ENCODE assay signal across 7 mouse cellular contexts in genomic region chr6:99095185-99096104, GRCm38 (mm10).
A peak's percentile ranks its signal among the peaks of the same experiment; 100 is the strongest.
DNase-seq lines count a peak whose midpoint lies in the region; ATAC-seq and TF ChIP-seq lines count a peak whose summit lies in the region.

No protein-coding gene starts in this region.

- TF ChIP-seq CTCF in G1E (IDR thresholded peaks at IDR 0.05; ENCODE audit: low read depth, low read length): no peak
- TF ChIP-seq CTCF in brain, embryonic 14.5 days (IDR thresholded peaks at IDR 0.05; ENCODE audit: borderline replicate concordance, extremely low read depth, insufficient read depth, insufficient read length): no peak
- TF ChIP-seq CTCF in kidney, adult 2 months (conservative IDR thresholded peaks at IDR 0.05; ENCODE audit: insufficient read depth, insufficient read length, low read depth, low read length): no peak

- H3K4me1 ChIP-seq in G1E (ENCODE audit: insufficient read depth, low read depth, low read length): peaks cover 65% of the 10 kb centered on the region
- H3K4me1 ChIP-seq in kidney, adult 2 months (ENCODE audit: control insufficient read depth, insufficient read depth, low read length): peaks cover 3% of the 10 kb centered on the region; the same call in 1 of the 2 replicates

- peaks cover 18% of the 10 kb centered on the region for H3K36me3 ChIP-seq in G1E (replicated peaks)
- H3K36me3 ChIP-seq in kidney, adult 2 months (ENCODE audit: control insufficient read depth, insufficient read depth, low read length): no peaks in the 10 kb centered on the region

- 20% methylated on average over 18 of the region's 18 CpGs for WGBS in kidney, adult 2 months

- no peak for TF ChIP-seq POLR2A in brain, embryonic 14.5 days (IDR thresholded peaks at IDR 0.05; ENCODE audit: borderline replicate concordance, extremely low read depth, insufficient read depth, insufficient read length, poor library complexity, severe bottlenecking)
- no peak for TF ChIP-seq POLR2A in kidney, adult 2 months (IDR thresholded peaks at IDR 0.05; ENCODE audit: low read depth, low read length)

- H3K9me3 ChIP-seq in G1E (replicated peaks): no peaks in the 10 kb centered on the region

- peak overlapping the region; percentile 70 for H3K4me3 ChIP-seq in G1E (ENCODE audit: low read depth, low read length)
- peak overlapping the region; percentile 38 for H3K4me3 ChIP-seq in kidney, adult 2 months (ENCODE audit: insufficient read depth, low read depth, low read length)

- peak overlapping the region; percentile 4; the same call in 1 of the 2 replicates for H3K27ac ChIP-seq in kidney, adult 2 months (ENCODE audit: insufficient read depth, low read depth, low read length)

- peak; percentile 35 for ATAC-seq in G1E (ENCODE audit: extremely low read depth, insufficient number of reproducible peaks, low FRiP score, poor library complexity, severe bottlenecking)

- DNase-seq in G1E (ENCODE audit: low spot score) (no peak), MN1 (ENCODE audit: low spot score) (no peak)
- DNase-seq in brain, embryonic 14.5 days (ENCODE audit: low read depth): peak; percentile 40
- DNase-seq in heart, adult 8-10 months (ENCODE audit: low spot score): peak; percentile 58
- peak; percentile 26 for DNase-seq in kidney, adult 2 months
- DNase-seq in lung, postnatal 14 days: peak; percentile 49
- peak; percentile 17 to 35 for DNase-seq in spleen, postnatal 10 days (ENCODE audit: low spot score in 2 of 2)

- no peaks in the 10 kb centered on the region for H3K27me3 ChIP-seq in G1E (ENCODE audit: insufficient read depth, low read length)
- no peaks in the 10 kb centered on the region for H3K27me3 ChIP-seq in kidney, adult 2 months (replicated peaks; ENCODE audit: control insufficient read depth, insufficient read depth, low read length)

Comparison
In these comparisons a context has a peak if more than half of its experiments do, and no peak if none do; other contexts are left out.
1. DNase-seq: peak in brain, embryonic 14.5 days (single experiment), heart, adult 8-10 months (single experiment), kidney, adult 2 months (single experiment), lung, postnatal 14 days (single experiment) and spleen, postnatal 10 days (2 of 2); none in G1E (single experiment) and MN1 (single experiment).